Mouse (Mus musculus) cerebellum, adult 8-10 months (tissue): Measurements from ENCODE around the gene Atp1b1.

Experiments
- DNase-seq: peaks from one replicate; pipeline ENCODE4 v3.0.0; 2022

Gene Atp1b1

GRCm38 (mm10) chr1:164460921-164461697, 3.0 kb upstream of the Atp1b1 start:
- DNase-seq: no peak

GRCm38 (mm10) chr1:164459127-164459905, 1.2 kb upstream of the Atp1b1 start:
- no peak for DNase-seq

- no peak for DNase-seq
Observed at GRCm38 (mm10) chr1:164458621-164459051, 481 bp upstream of the Atp1b1 start.

- DNase-seq: no peak
Observed at GRCm38 (mm10) chr1:164457531-164458244, 467 bp downstream of the Atp1b1 start.

GRCm38 (mm10) chr1:164456731-164457130, 1.4 kb downstream of the Atp1b1 start:
- peak; percentile 47 for DNase-seq

- DNase-seq: peak; percentile 59
Observed at GRCm38 (mm10) chr1:164456065-164456464, 2.1 kb downstream of the Atp1b1 start.

- DNase-seq: peak; percentile 58
Observed at GRCm38 (mm10) chr1:164455614-164456013, 2.5 kb downstream of the Atp1b1 start.

- peak; percentile 64 for DNase-seq
Observed at GRCm38 (mm10) chr1:164454747-164455400, 3.3 kb downstream of the Atp1b1 start.

- DNase-seq: no peak
Observed at GRCm38 (mm10) chr1:164453739-164454138, 4.4 kb downstream of the Atp1b1 start.

GRCm38 (mm10) chr1:164453146-164453545, 5.0 kb downstream of the Atp1b1 start:
- DNase-seq: no peak

GRCm38 (mm10) chr1:164452580-164452979, 5.6 kb downstream of the Atp1b1 start:
- no peak for DNase-seq

- no peak for DNase-seq
Observed at GRCm38 (mm10) chr1:164451346-164451745, 6.8 kb downstream of the Atp1b1 start.

GRCm38 (mm10) chr1:164450644-164451043, 7.5 kb downstream of the Atp1b1 start:
- DNase-seq: no peak

GRCm38 (mm10) chr1:164450231-164450630, 7.9 kb downstream of the Atp1b1 start:
- DNase-seq: no peak

- no peak for DNase-seq
Observed at GRCm38 (mm10) chr1:164449626-164450025, 8.5 kb downstream of the Atp1b1 start.

GRCm38 (mm10) chr1:164447521-164447920, 10.6 kb downstream of the Atp1b1 start:
- no peak for DNase-seq

- no peak for DNase-seq
Observed at GRCm38 (mm10) chr1:164446535-164446934, 11.6 kb downstream of the Atp1b1 start.

- DNase-seq: no peak
Observed at GRCm38 (mm10) chr1:164445620-164446162, 12.5 kb downstream of the Atp1b1 start.

GRCm38 (mm10) chr1:164441408-164441974, 16.7 kb downstream of the Atp1b1 start:
- no peak for DNase-seq

- no peak for DNase-seq
Observed at GRCm38 (mm10) chr1:164440708-164441407, 17.3 kb downstream of the Atp1b1 start.

- no peak for DNase-seq
Observed at GRCm38 (mm10) chr1:164440230-164440629, 17.9 kb downstream of the Atp1b1 start.
